Mouse (Mus musculus) embryonic facial prominence, embryonic 15.5 days (tissue): ENCODE measurements around the gene Them7. TPM values are rescaled to one million over a fixed set of nuclear protein-coding genes. Genes with fewer than 3 reads are reported as not detected.

Source experiments
- ATAC-seq: fragments of 200-750 bp; cut with Nextera tagmentation; 2 replicates; pipeline ENCODE4 v1.8.0; 2017; ENCODE audit warnings: low read depth, moderate TSS enrichment; ENCODE audit not compliant: insufficient number of reproducible peaks, low FRiP score, low TSS enrichment
- H3K27ac ChIP-seq: fragments of 300-500 bp; sonication (generic); replicated peaks from 2 replicates; pipeline ENCODE4 v1.5.1; 2015; ENCODE audit warnings: mild to moderate bottlenecking, inconsistent platforms
- H3K27me3 ChIP-seq: fragments of 300-500 bp; sonication (generic); 2 replicates; pipeline ENCODE4 v1.6.1; 2015; ENCODE audit warnings: inconsistent platforms
- H3K36me3 ChIP-seq: fragments of 300-500 bp; sonication (generic); 2 replicates; pipeline ENCODE4 v1.6.1; 2015; ENCODE audit warnings: mild to moderate bottlenecking, inconsistent platforms
- H3K4me1 ChIP-seq: fragments of 300-500 bp; sonication (generic); 2 replicates; pipeline ENCODE4 v1.6.1; 2015; ENCODE audit warnings: inconsistent platforms
- H3K4me2 ChIP-seq: fragments of 300-500 bp; sonication (generic); replicated peaks from 2 replicates; pipeline ENCODE4 v1.6.1; 2015; ENCODE audit warnings: mild to moderate bottlenecking, inconsistent platforms
- H3K4me3 ChIP-seq: fragments of 300-500 bp; sonication (generic); replicated peaks from 2 replicates; pipeline ENCODE4 v1.5.1; 2015; ENCODE audit warnings: mild to moderate bottlenecking, inconsistent platforms
- H3K9ac ChIP-seq: fragments of 300-500 bp; sonication (generic); 2 replicates; pipeline ENCODE4 v1.6.1; 2015; ENCODE audit warnings: inconsistent platforms
- H3K9me3 ChIP-seq: fragments of 300-500 bp; sonication (generic); replicated peaks from 2 replicates; pipeline ENCODE4 v1.6.1; 2016; ENCODE audit warnings: inconsistent platforms
- WGBS: fragments of 180-500 bp; shearing (Covaris S2); methylation state at CpG from one replicate; pipeline ENCODE4 v1.1.7; 2015; 5-methylcytosine and 5-hydroxymethylcytosine counted together
- polyA plus RNA-seq: library from polyadenylated mRNA; unstranded; fragments of >200 nt; fragmentation: Nextera tagmentation; extraction: Ambion mirVana; gene quantifications from 2 replicates; pipeline ENCODE4 v1.2.1, GENCODE M21; 2015

Gene Them7
- polyA plus RNA-seq, 1 experiment from 2014 or later = 0.48 TPM

GRCm38 (mm10) chr2:105235380-105236115 is 11.4 kb downstream of the Them7 start:
- H3K9ac ChIP-seq = no peak overlapping the region
- WGBS = 46% methylated on average over 12 of the region's 12 CpGs
- no peak overlapping the region for H3K4me3 ChIP-seq
- no peak for ATAC-seq
- no peaks in the 10 kb centered on the region for H3K9me3 ChIP-seq
- peaks cover 20% of the 10 kb centered on the region for H3K27me3 ChIP-seq
- H3K4me1 ChIP-seq = no peaks in the 10 kb centered on the region
- H3K36me3 ChIP-seq = no peaks in the 10 kb centered on the region
- no peak overlapping the region for H3K4me2 ChIP-seq
- H3K27ac ChIP-seq = no peak overlapping the region

DNA sequence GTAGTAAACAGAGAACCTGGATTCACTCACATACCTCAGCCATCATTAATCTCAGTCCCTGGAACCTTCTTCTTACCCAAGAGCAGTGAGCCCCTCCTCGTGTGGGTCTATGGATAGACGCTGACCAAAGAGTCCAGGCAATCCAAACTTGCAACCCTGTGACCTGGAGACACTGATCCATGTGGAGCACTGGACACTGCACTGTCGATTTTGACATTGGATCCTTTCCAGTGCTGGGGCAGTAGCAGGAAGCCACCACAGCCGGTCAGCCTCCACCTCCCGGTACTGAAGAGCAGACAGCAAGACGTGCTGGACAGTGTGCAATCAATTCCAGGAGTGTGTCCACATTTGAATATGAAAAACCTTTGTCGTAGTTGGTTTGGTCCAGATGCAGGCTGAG is 13.3 kb downstream of the Them7 start:
- no peak overlapping the region for H3K9ac ChIP-seq
- ATAC-seq = no peak
- H3K9me3 ChIP-seq = no peaks in the 10 kb centered on the region
- H3K27ac ChIP-seq = no peak overlapping the region
- no peak overlapping the region for H3K4me3 ChIP-seq
- H3K4me1 ChIP-seq = no peaks in the 10 kb centered on the region
- 52% methylated on average over 7 of the region's 7 CpGs for WGBS
- peaks cover 11% of the 10 kb centered on the region for H3K27me3 ChIP-seq
- H3K36me3 ChIP-seq = no peaks in the 10 kb centered on the region
- no peak overlapping the region for H3K4me2 ChIP-seq

DNA sequence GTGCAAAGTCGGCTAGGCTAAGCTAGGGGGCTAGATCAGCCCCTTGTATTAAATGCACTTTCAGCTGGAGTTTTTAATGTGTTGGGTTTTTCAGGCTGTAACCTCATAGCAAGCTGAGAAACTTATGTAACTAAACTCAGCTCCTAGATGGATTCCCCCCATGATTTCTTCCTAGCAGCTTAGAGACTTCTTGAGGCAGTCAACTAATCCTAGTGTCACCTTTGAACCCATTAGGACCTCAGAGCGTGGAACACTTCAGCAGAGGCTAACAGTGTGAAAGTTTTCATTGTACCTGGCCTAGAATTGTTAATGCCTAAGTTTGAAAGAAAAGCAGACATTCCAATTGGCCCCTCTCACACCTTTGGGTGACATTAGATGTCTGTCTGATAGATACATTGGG is 13.7 kb downstream of the Them7 start:
- no peak overlapping the region for H3K27ac ChIP-seq
- H3K9me3 ChIP-seq = no peaks in the 10 kb centered on the region
- no peak for ATAC-seq
- H3K9ac ChIP-seq = no peak overlapping the region
- H3K27me3 ChIP-seq = peaks cover 11% of the 10 kb centered on the region
- no peak overlapping the region for H3K4me2 ChIP-seq
- H3K4me3 ChIP-seq = no peak overlapping the region
- H3K36me3 ChIP-seq = no peaks in the 10 kb centered on the region
- no peaks in the 10 kb centered on the region for H3K4me1 ChIP-seq
- 74% methylated on average over 2 of the region's 2 CpGs for WGBS

GRCm38 (mm10) chr2:105238775-105239174 is 14.7 kb downstream of the Them7 start:
- 32% methylated on average over 3 of the region's 3 CpGs for WGBS

DNA sequence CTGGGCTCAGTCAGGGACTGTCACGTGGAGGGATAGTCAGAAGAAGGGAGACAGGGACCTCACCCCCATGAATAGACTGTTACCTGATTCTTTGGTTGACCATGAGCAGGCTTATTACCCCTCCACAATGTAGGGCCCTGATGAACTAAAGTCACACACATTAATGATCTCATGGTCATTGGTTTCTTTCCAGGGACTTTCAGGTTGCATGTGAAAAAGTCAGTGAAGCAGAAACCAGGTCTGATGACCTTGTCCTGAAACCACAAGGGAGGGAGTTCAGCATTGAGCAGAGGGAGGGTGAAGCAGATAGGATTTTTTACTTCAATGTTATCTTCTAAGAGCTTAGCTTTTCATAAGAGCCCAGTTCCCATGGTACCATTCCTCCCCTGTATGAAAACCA is 16.5 kb downstream of the Them7 start:
- no peak overlapping the region for H3K27ac ChIP-seq
- no peak overlapping the region for H3K9ac ChIP-seq
- no peak for ATAC-seq

More at GRCm38 (mm10) chr2:105238775-105239174, 14.7 kb downstream of the Them7 start:
- Histone ChIP-seq H3K4me3 (no peak overlapping the region), H3K4me2 (no peak overlapping the region), H3K9ac (no peak overlapping the region), H3K27ac (no peak overlapping the region), H3K36me3 (no peaks in the 10 kb centered on the region), H3K9me3 (no peaks in the 10 kb centered on the region), H3K4me1 (no peaks in the 10 kb centered on the region), H3K27me3 (peaks cover 11% of the 10 kb centered on the region)
- no peak for ATAC-seq

GRCm38 (mm10) chr2:105242940-105243339 is 18.8 kb downstream of the Them7 start:
- Histone ChIP-seq H3K9ac (no peak overlapping the region), H3K4me3 (no peak overlapping the region), H3K27ac (no peak overlapping the region), H3K4me1 (no peaks in the 10 kb centered on the region), H3K9me3 (no peaks in the 10 kb centered on the region), H3K27me3 (no peaks in the 10 kb centered on the region), H3K4me2 (no peak overlapping the region), H3K36me3 (no peaks in the 10 kb centered on the region)
- ATAC-seq = no peak
- 30% methylated on average over 7 of the region's 7 CpGs for WGBS

More for the DNA sequence above, 16.5 kb downstream of the Them7 start:
- Histone ChIP-seq H3K4me1 (no peaks in the 10 kb centered on the region), H3K27me3 (peaks cover 6% of the 10 kb centered on the region; the same call in 1 of the 2 replicates), H3K9me3 (no peaks in the 10 kb centered on the region), H3K36me3 (no peaks in the 10 kb centered on the region), H3K4me3 (no peak overlapping the region), H3K4me2 (no peak overlapping the region)
- WGBS = 73% methylated on average over 1 of the region's 1 CpGs

- no peak overlapping the region for H3K9ac ChIP-seq
- WGBS = 63% methylated on average over 13 of the region's 13 CpGs
Observed at GRCm38 (mm10) chr2:105244733-105245132, 20.6 kb downstream of the Them7 start.

GRCm38 (mm10) chr2:105251978-105252377 is 27.9 kb downstream of the Them7 start:
- H3K9me3 ChIP-seq = no peaks in the 10 kb centered on the region
- no peaks in the 10 kb centered on the region for H3K4me1 ChIP-seq
- H3K4me2 ChIP-seq = no peak overlapping the region
- H3K27ac ChIP-seq = no peak overlapping the region
- H3K27me3 ChIP-seq = peaks cover 3% of the 10 kb centered on the region; the same call in 1 of the 2 replicates
- no peak overlapping the region for H3K4me3 ChIP-seq
- H3K9ac ChIP-seq = no peak overlapping the region
- 72% methylated on average over 3 of the region's 3 CpGs for WGBS
- no peaks in the 10 kb centered on the region for H3K36me3 ChIP-seq
- no peak for ATAC-seq

More at GRCm38 (mm10) chr2:105244733-105245132, 20.6 kb downstream of the Them7 start:
- H3K27me3 ChIP-seq = no peaks in the 10 kb centered on the region
- no peak overlapping the region for H3K4me2 ChIP-seq
- no peaks in the 10 kb centered on the region for H3K9me3 ChIP-seq
- H3K27ac ChIP-seq = no peak overlapping the region
- H3K36me3 ChIP-seq = no peaks in the 10 kb centered on the region
- H3K4me3 ChIP-seq = no peak overlapping the region
- no peaks in the 10 kb centered on the region for H3K4me1 ChIP-seq
- no peak for ATAC-seq

DNA sequence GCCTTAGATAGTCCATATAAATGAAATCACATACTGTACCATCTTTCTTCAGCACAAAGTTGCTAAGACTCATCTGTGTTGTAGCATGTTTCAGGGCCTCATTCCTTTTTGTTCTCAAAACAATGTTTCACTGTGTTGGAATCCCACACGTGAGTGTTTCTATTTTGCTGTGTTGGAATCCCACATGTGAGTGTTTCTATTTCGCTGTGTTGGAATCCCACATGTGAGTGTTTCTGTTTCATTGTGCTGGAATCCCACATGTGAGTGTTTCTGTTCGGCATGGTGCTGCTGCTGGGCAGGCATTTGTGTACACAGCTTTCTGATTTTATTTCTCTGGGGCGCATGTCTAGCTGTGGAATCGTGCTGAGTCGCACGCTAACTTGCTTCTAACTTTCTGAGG is 28.7 kb downstream of the Them7 start:
- H3K9me3 ChIP-seq = no peaks in the 10 kb centered on the region
- ATAC-seq = peak; percentile 93
- H3K27me3 ChIP-seq = peaks cover 3% of the 10 kb centered on the region; the same call in 1 of the 2 replicates
- no peaks in the 10 kb centered on the region for H3K36me3 ChIP-seq
- no peak overlapping the region for H3K27ac ChIP-seq
- H3K4me3 ChIP-seq = no peak overlapping the region
- no peaks in the 10 kb centered on the region for H3K4me1 ChIP-seq
- H3K4me2 ChIP-seq = no peak overlapping the region
- H3K9ac ChIP-seq = no peak overlapping the region
- 45% methylated on average over 7 of the region's 7 CpGs for whole genome bisulfite sequencing

GRCm38 (mm10) chr2:105255457-105255856 is 31.3 kb downstream of the Them7 start:
- H3K4me1 ChIP-seq = no peaks in the 10 kb centered on the region
- H3K27ac ChIP-seq = no peak overlapping the region
- H3K9ac ChIP-seq = no peak overlapping the region
- no peaks in the 10 kb centered on the region for H3K36me3 ChIP-seq
- H3K9me3 ChIP-seq = no peaks in the 10 kb centered on the region
- no peak overlapping the region for H3K4me3 ChIP-seq
- ATAC-seq = no peak
- peaks cover 3% of the 10 kb centered on the region; the same call in 1 of the 2 replicates for H3K27me3 ChIP-seq
- no peak overlapping the region for H3K4me2 ChIP-seq
- WGBS = 59% methylated on average over 4 of the region's 4 CpGs

GRCm38 (mm10) chr2:105256427-105257071 is 32.4 kb downstream of the Them7 start:
- Histone ChIP-seq H3K4me1 (no peaks in the 10 kb centered on the region), H3K36me3 (no peaks in the 10 kb centered on the region), H3K4me2 (no peak overlapping the region), H3K4me3 (no peak overlapping the region), H3K27ac (no peak overlapping the region), H3K9me3 (no peaks in the 10 kb centered on the region), H3K27me3 (peaks cover 3% of the 10 kb centered on the region; the same call in 1 of the 2 replicates), H3K9ac (no peak overlapping the region)
- 66% methylated on average over 2 of the region's 2 CpGs for WGBS
- no peak for ATAC-seq
